Mouse (Mus musculus): ENCODE measurements around the gene Fdx1. TPM values are rescaled to one million over a fixed set of nuclear protein-coding genes. Genes with fewer than 3 reads are reported as not detected.

The Fdx1 gene
- total RNA-seq (2014; rRNA removed; ENCODE audit: low replicate concordance) (56.1 and 89.3 TPM in 2 replicates), polyA plus RNA-seq (2015; fragmentation: Nextera tagmentation; extraction: Ambion mirVana) (183 and 200 TPM in 2 replicates)

DNA sequence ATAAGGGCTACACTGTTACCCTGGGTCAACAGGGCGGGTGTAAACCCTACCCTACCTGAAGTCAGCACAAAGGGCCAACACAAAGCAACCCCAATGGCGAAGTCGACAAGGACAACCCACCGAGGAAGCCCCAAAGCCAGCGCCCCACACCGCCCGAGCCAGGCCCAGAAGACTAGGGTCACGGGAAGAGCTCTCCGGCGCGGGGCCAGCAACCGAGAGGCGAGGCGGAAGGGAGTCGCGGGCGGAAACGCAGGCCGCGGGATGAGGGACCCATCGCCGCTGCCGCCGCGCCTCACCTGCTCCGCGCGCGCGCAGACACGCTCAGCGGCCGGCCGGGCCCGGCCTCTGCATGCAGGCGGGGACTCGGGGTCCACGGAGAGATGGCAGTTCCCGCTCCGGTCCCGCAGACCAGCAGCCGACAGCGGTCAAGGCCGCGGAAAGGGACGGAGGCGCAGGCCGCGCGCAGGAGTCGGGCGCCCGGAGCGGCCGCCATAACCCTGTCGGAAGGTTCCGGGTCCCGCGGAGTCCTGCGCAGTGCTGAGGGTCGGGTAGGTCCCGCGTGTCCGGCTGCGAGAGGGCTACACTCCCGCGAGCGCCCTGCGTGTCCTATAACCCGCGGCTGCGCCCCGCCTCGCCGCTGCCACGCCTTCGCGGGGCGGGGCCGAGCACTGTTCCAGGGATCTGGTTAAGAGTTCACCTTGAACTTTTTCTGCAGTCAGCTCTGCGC, at the start of gene Fdx1:
Gene Fdx1 (minus strand): TSS at position 582 of the 727 bp plus-strand sequence.
- peak within 1 kb of the TSS; percentile 82 for H3K9ac ChIP-seq (replicated peaks; ENCODE audit: low read depth, low read length)
- WGBS = under 1% methylated on average over 66 of the region's 81 CpGs
- ATAC-seq (ENCODE audit: insufficient read depth, low read depth) = peak; percentile 97

GRCm38 (mm10) chr9:52012781-52013436, 49.6 kb upstream of the Fdx1 start:
- Histone ChIP-seq H3K4me1 (ENCODE audit: control insufficient read depth, insufficient read depth) (no peaks in the 10 kb centered on the region), H3K36me3 (replicated peaks; ENCODE audit: control insufficient read depth, insufficient read depth, low read length) (no peaks in the 10 kb centered on the region), H3K4me2 (ENCODE audit: low read depth, low read length) (no peak overlapping the region), H3K9ac (replicated peaks; ENCODE audit: low read depth, low read length) (no peak overlapping the region), H3K4me3 (ENCODE audit: low read depth, low read length) (no peak overlapping the region), H3K9me3 (replicated peaks; ENCODE audit: control insufficient read depth, low read length) (no peaks in the 10 kb centered on the region), H3K27me3 (ENCODE audit: control insufficient read depth, insufficient read depth, low read length) (no peaks in the 10 kb centered on the region), H3K27ac (ENCODE audit: low read depth) (no peak overlapping the region)
- WGBS = 65% methylated on average over 5 of the region's 5 CpGs
- no peak for DNase-seq (ENCODE audit: low spot score)
- no peak for ATAC-seq (ENCODE audit: insufficient read depth, low read depth)
- TF ChIP-seq CTCF (IDR thresholded peaks at IDR 0.05; ENCODE audit: low read depth) (no peak), EP300 (IDR thresholded peaks at IDR 0.05; ENCODE audit: low read depth) (no peak)

More for the DNA sequence above, at the start of gene Fdx1:
- Histone ChIP-seq H3K36me3 (replicated peaks; ENCODE audit: control insufficient read depth, insufficient read depth, low read length) (no peaks in the 10 kb centered on the region), H3K4me1 (ENCODE audit: control insufficient read depth, insufficient read depth) (peaks cover 9% of the 10 kb centered on the region), H3K4me2 (ENCODE audit: low read depth, low read length) (peak within 1 kb of the TSS; percentile 89), H3K27me3 (ENCODE audit: control insufficient read depth, insufficient read depth, low read length) (no peaks in the 10 kb centered on the region), H3K9me3 (replicated peaks; ENCODE audit: control insufficient read depth, low read length) (no peaks in the 10 kb centered on the region), H3K27ac (ENCODE audit: low read depth) (peak within 1 kb of the TSS; percentile 95), H3K4me3 (ENCODE audit: low read depth, low read length) (peak within 1 kb of the TSS; percentile 97)
- peak; percentile 86 for DNase-seq (ENCODE audit: low spot score)
- TF ChIP-seq CTCF (IDR thresholded peaks at IDR 0.05; ENCODE audit: low read depth) = no peak
- peak; percentile 45; the same call in 1 of the 2 replicates for TF ChIP-seq EP300 (IDR thresholded peaks at IDR 0.05; ENCODE audit: low read depth)

- ATAC-seq (ENCODE audit: insufficient read depth, low read depth) (no peak), DNase-seq (ENCODE audit: low spot score) (no peak)
- H3K4me1 ChIP-seq (ENCODE audit: control insufficient read depth, insufficient read depth) = no peaks in the 10 kb centered on the region
- H3K27me3 ChIP-seq (ENCODE audit: control insufficient read depth, insufficient read depth, low read length) = no peaks in the 10 kb centered on the region
- TF ChIP-seq EP300 (IDR thresholded peaks at IDR 0.05; ENCODE audit: low read depth) (no peak), CTCF (IDR thresholded peaks at IDR 0.05; ENCODE audit: low read depth) (no peak)
- no peak overlapping the region for H3K4me2 ChIP-seq (ENCODE audit: low read depth, low read length)
- no peak overlapping the region for H3K27ac ChIP-seq (ENCODE audit: low read depth)
- H3K4me3 ChIP-seq (ENCODE audit: low read depth, low read length) = no peak overlapping the region
- no peaks in the 10 kb centered on the region for H3K9me3 ChIP-seq (replicated peaks; ENCODE audit: control insufficient read depth, low read length)
- no peaks in the 10 kb centered on the region for H3K36me3 ChIP-seq (replicated peaks; ENCODE audit: control insufficient read depth, insufficient read depth, low read length)
- 96% methylated on average over 1 of the region's 1 CpGs for WGBS
- no peak overlapping the region for H3K9ac ChIP-seq (replicated peaks; ENCODE audit: low read depth, low read length)
These were observed 49.0 kb upstream of the Fdx1 start for GRCm38 (mm10) chr9:52012311-52012710.

- WGBS = 58% methylated on average over 1 of the region's 1 CpGs
- DNase-seq (ENCODE audit: low spot score) = no peak
These were observed 45.2 kb upstream of the Fdx1 start for GRCm38 (mm10) chr9:52008511-52008910.

DNA sequence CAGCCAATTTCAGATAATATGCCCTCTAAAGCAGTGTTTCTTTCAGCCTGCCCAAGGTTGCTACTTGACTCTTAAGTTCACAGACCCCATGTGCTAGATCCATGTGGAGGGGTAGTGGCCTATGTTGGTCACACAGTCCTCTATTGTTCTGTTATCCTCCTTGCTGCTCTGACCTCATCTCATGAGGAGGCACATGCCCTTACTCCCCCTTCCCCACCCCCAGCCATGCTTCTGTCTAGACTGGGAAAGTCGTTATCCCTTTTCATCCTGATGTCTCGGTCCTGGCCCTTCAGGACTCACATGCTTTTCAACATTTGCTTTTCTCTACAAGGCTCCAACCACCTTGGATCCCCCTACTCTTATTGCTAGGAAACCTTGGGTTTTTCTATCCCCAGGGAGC, 44.0 kb upstream of the Fdx1 start:
- TF ChIP-seq EP300 (IDR thresholded peaks at IDR 0.05; ENCODE audit: low read depth) (no peak), CTCF (IDR thresholded peaks at IDR 0.05; ENCODE audit: low read depth) (no peak)
- H3K4me1 ChIP-seq (ENCODE audit: control insufficient read depth, insufficient read depth) = no peaks in the 10 kb centered on the region
- 44% methylated on average over 2 of the region's 2 CpGs for WGBS
- H3K4me3 ChIP-seq (ENCODE audit: low read depth, low read length) = no peak overlapping the region
- no peak overlapping the region for H3K27ac ChIP-seq (ENCODE audit: low read depth)
- H3K9ac ChIP-seq (replicated peaks; ENCODE audit: low read depth, low read length) = no peak overlapping the region
- no peak overlapping the region for H3K4me2 ChIP-seq (ENCODE audit: low read depth, low read length)
- DNase-seq (ENCODE audit: low spot score) = no peak
- ATAC-seq (ENCODE audit: insufficient read depth, low read depth) = no peak
- no peaks in the 10 kb centered on the region for H3K36me3 ChIP-seq (replicated peaks; ENCODE audit: control insufficient read depth, insufficient read depth, low read length)
- H3K9me3 ChIP-seq (replicated peaks; ENCODE audit: control insufficient read depth, low read length) = no peaks in the 10 kb centered on the region
- no peaks in the 10 kb centered on the region for H3K27me3 ChIP-seq (ENCODE audit: control insufficient read depth, insufficient read depth, low read length)

More at GRCm38 (mm10) chr9:52008511-52008910, 45.2 kb upstream of the Fdx1 start:
- H3K36me3 ChIP-seq (replicated peaks; ENCODE audit: control insufficient read depth, insufficient read depth, low read length) = no peaks in the 10 kb centered on the region
- no peak overlapping the region for H3K27ac ChIP-seq (ENCODE audit: low read depth)
- no peaks in the 10 kb centered on the region for H3K9me3 ChIP-seq (replicated peaks; ENCODE audit: control insufficient read depth, low read length)
- no peak overlapping the region for H3K4me2 ChIP-seq (ENCODE audit: low read depth, low read length)
- TF ChIP-seq EP300 (IDR thresholded peaks at IDR 0.05; ENCODE audit: low read depth) (no peak), CTCF (IDR thresholded peaks at IDR 0.05; ENCODE audit: low read depth) (no peak)
- no peaks in the 10 kb centered on the region for H3K27me3 ChIP-seq (ENCODE audit: control insufficient read depth, insufficient read depth, low read length)
- H3K4me3 ChIP-seq (ENCODE audit: low read depth, low read length) = no peak overlapping the region
- ATAC-seq (ENCODE audit: insufficient read depth, low read depth) = no peak
- no peak overlapping the region for H3K9ac ChIP-seq (replicated peaks; ENCODE audit: low read depth, low read length)
- H3K4me1 ChIP-seq (ENCODE audit: control insufficient read depth, insufficient read depth) = no peaks in the 10 kb centered on the region
